Mouse (Mus musculus): ENCODE data around the gene Dbi.

- TF ChIP-seq MAFK (IDR thresholded peaks at IDR 0.05; ENCODE audit: borderline replicate concordance, low read depth, low read length) (no peak), MXI1 (IDR thresholded peaks at IDR 0.05; ENCODE audit: low read depth, low read length) (no peak), ZC3H11A (IDR thresholded peaks at IDR 0.05; ENCODE audit: low read depth, low read length) (no peak), EP300 (IDR thresholded peaks at IDR 0.05; ENCODE audit: low read depth in 1 of 2, low read length in 2 of 2) (no peak)
Observed at GRCm38 (mm10) chr1:120161502-120161901, 40.6 kb upstream of the Dbi start.
